Mouse (Mus musculus): ENCODE results near the gene Ctr9. TPM values are rescaled to one million over a fixed set of nuclear protein-coding genes. Genes with fewer than 3 reads are reported as not detected.

The Ctr9 gene
- polyA plus RNA-seq, 1 experiment from 2014 or later: 71.1 TPM

- H3K27ac ChIP-seq: peak within 1 kb of the TSS; percentile 100
- H3K4me3 ChIP-seq: peak within 1 kb of the TSS; percentile 100
- peaks cover 29% of the 10 kb centered on the region for H3K4me1 ChIP-seq (replicated peaks)
- no peaks in the 10 kb centered on the region for H3K9me3 ChIP-seq
- H3K27me3 ChIP-seq (ENCODE audit: insufficient read depth, poor library complexity, severe bottlenecking): no peaks in the 10 kb centered on the region
- DNase-seq (ENCODE audit: low spot score): peak; percentile 99
- peaks cover 37% of the 10 kb centered on the region for H3K36me3 ChIP-seq
- WGBS: under 1% methylated on average over 70 of the region's 70 CpGs
Measured at GRCm38 (mm10) chr7:111082822-111083732, 54.3 kb downstream of the Ctr9 start, which contains the start of gene Eif4g2. Eif4g2 (minus strand) TSS chr7:111083030.

GRCm38 (mm10) chr7:111083733-111084120 is 55.0 kb downstream of the Ctr9 start:
- no peaks in the 10 kb centered on the region for H3K9me3 ChIP-seq
- 14% methylated on average over 4 of the region's 4 CpGs for WGBS
- peaks cover 30% of the 10 kb centered on the region for H3K36me3 ChIP-seq
- H3K27ac ChIP-seq: peak overlapping the region; percentile 100
- peak overlapping the region; percentile 100 for H3K4me3 ChIP-seq
- peaks cover 29% of the 10 kb centered on the region for H3K4me1 ChIP-seq (replicated peaks)
- no peak for DNase-seq (ENCODE audit: low spot score)
- H3K27me3 ChIP-seq (ENCODE audit: insufficient read depth, poor library complexity, severe bottlenecking): no peaks in the 10 kb centered on the region

- peaks cover 23% of the 10 kb centered on the region for H3K36me3 ChIP-seq
- no peak overlapping the region for H3K4me3 ChIP-seq
- no peaks in the 10 kb centered on the region for H3K27me3 ChIP-seq (ENCODE audit: insufficient read depth, poor library complexity, severe bottlenecking)
- no peak for DNase-seq (ENCODE audit: low spot score)
- 93% methylated on average over 2 of the region's 2 CpGs for WGBS
- H3K9me3 ChIP-seq: no peaks in the 10 kb centered on the region
- H3K27ac ChIP-seq: no peak overlapping the region
- peaks cover 25% of the 10 kb centered on the region for H3K4me1 ChIP-seq (replicated peaks)
Measured at GRCm38 (mm10) chr7:111084443-111084842, 55.7 kb downstream of the Ctr9 start.

GRCm38 (mm10) chr7:111085153-111085552 is 56.4 kb downstream of the Ctr9 start:
- Histone ChIP-seq H3K36me3 (peaks cover 16% of the 10 kb centered on the region), H3K4me3 (no peak overlapping the region), H3K4me1 (replicated peaks) (peaks cover 18% of the 10 kb centered on the region), H3K27me3 (ENCODE audit: insufficient read depth, poor library complexity, severe bottlenecking) (no peaks in the 10 kb centered on the region), H3K27ac (no peak overlapping the region), H3K9me3 (no peaks in the 10 kb centered on the region)
- DNase-seq (ENCODE audit: low spot score): no peak

GRCm38 (mm10) chr7:111095169-111095568 is 66.4 kb downstream of the Ctr9 start:
- DNase-seq (ENCODE audit: low spot score): no peak
- Histone ChIP-seq H3K36me3 (no peaks in the 10 kb centered on the region), H3K27ac (no peak overlapping the region), H3K4me3 (no peak overlapping the region), H3K4me1 (replicated peaks) (no peaks in the 10 kb centered on the region), H3K9me3 (no peaks in the 10 kb centered on the region), H3K27me3 (ENCODE audit: insufficient read depth, poor library complexity, severe bottlenecking) (no peaks in the 10 kb centered on the region)
- WGBS: 83% methylated on average over 2 of the region's 2 CpGs

GRCm38 (mm10) chr7:111098196-111098595 is 69.4 kb downstream of the Ctr9 start:
- H3K9me3 ChIP-seq: no peaks in the 10 kb centered on the region
- no peaks in the 10 kb centered on the region for H3K4me1 ChIP-seq (replicated peaks)
- WGBS: 87% methylated on average over 1 of the region's 1 CpGs
- H3K27me3 ChIP-seq (ENCODE audit: insufficient read depth, poor library complexity, severe bottlenecking): no peaks in the 10 kb centered on the region
- H3K4me3 ChIP-seq: no peak overlapping the region
- no peaks in the 10 kb centered on the region for H3K36me3 ChIP-seq
- no peak overlapping the region for H3K27ac ChIP-seq
- no peak for DNase-seq (ENCODE audit: low spot score)

Other genes starting within 250 kb of the Ctr9 start
- gene Rnf141, start 184.5 kb upstream of the Ctr9 start, polyA plus RNA-seq (2016; fragmentation: Nextera tagmentation; extraction: Ambion mirVana): 22.2 and 22.8 TPM in 2 replicates
- 0.73 and 1.7 TPM in 2 replicates for gene Lyve1, start 165.7 kb upstream of the Ctr9 start, polyA plus RNA-seq (2016; fragmentation: Nextera tagmentation; extraction: Ambion mirVana)
- gene Mrvi1, start 46.5 kb upstream of the Ctr9 start, polyA plus RNA-seq (2016; fragmentation: Nextera tagmentation; extraction: Ambion mirVana): 0.93 and 1.3 TPM in 2 replicates
- 1,372 and 1,373 TPM in 2 replicates for gene Eif4g2, start 54.1 kb downstream of the Ctr9 start, polyA plus RNA-seq (2016; fragmentation: Nextera tagmentation; extraction: Ambion mirVana)